Comparison of ENCODE assay signal across 10 mouse cellular contexts in the genomic region with DNA sequence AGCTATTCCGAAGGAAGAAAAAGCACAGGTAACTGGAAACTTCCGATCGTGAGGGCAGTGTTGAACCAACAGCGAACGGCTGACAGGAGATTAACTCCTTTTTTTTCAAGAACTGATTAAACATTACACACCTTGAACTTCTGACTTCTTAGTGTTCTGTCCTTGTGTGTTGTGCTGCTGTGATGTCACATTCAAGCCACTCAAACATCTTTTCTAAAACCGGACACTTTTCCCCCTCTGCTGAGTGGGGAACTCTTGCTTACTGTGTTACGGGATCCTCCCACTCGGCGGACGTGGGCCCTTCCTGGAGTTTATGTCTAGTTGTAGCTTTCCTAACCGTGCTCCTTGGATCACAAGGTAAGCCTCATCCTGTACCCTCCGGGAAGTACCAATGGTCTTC. TPM values are rescaled to one million over a fixed set of nuclear protein-coding genes. Genes with fewer than 3 reads are reported as not detected.
DNase-seq lines count a peak whose midpoint lies in the region; ATAC-seq and TF ChIP-seq lines count a peak whose summit lies in the region.
"Had no signal": no experiment of that assay in that cellular context is flagged by ENCODE, and none has a peak within 500 bp of the region (broad histone marks: within the 10 kb centered on the region; RNA-seq: fewer than 3 reads in every experiment).

A gene (plus strand): TSS at position 130 of the 400 bp plus-strand sequence.

- ATAC-seq in hindbrain, embryonic 13.5 days (ENCODE audit: low FRiP score): no peak
- ATAC-seq in liver, embryonic 14.5 days (ENCODE audit: insufficient read depth): no peak

- H3K36me3 ChIP-seq in E14TG2a.4 (ENCODE audit: insufficient read depth, low read length): peaks cover 24% of the 10 kb centered on the region
- H3K36me3 ChIP-seq in hindbrain, embryonic 13.5 days: no peaks in the 10 kb centered on the region
- no peaks in the 10 kb centered on the region for H3K36me3 ChIP-seq in liver, embryonic 14.5 days (replicated peaks; ENCODE audit: control insufficient read depth, insufficient read depth, low read depth)

- 88% methylated on average over 12 of the region's 12 CpGs for WGBS in hindbrain, embryonic 13.5 days
- 74% methylated on average over 12 of the region's 12 CpGs for WGBS in liver, embryonic 14.5 days (ENCODE audit: insufficient replicate concordance)

- peak within 1 kb of the TSS; percentile 59 for H3K4me2 ChIP-seq in hindbrain, embryonic 13.5 days
- H3K4me2 ChIP-seq in liver, embryonic 14.5 days (ENCODE audit: low read depth): peak within 1 kb of the TSS; percentile 53

- peak within 1 kb of the TSS; percentile 51 for H3K4me3 ChIP-seq in gastrocnemius, adult 2 months
- peak within 1 kb of the TSS; percentile 63 for H3K4me3 ChIP-seq in E14TG2a.4 (replicated peaks; ENCODE audit: low read length)
- H3K4me3 ChIP-seq in hindbrain, embryonic 13.5 days: peak within 1 kb of the TSS; percentile 30
- no peak within 1 kb of the TSS for H3K4me3 ChIP-seq in liver, embryonic 14.5 days (ENCODE audit: insufficient read depth in 1 of 2, low read depth in 2 of 2, low read length in 2 of 2)

- intact Hi-C loops in gastrocnemius, adult 2 months (cut with DNase I): no loop called here

- no peak for TF ChIP-seq EP300 in liver, embryonic 14.5 days (IDR thresholded peaks at IDR 0.05; ENCODE audit: low read depth)

- H3K4me1 ChIP-seq in E14TG2a.4 (replicated peaks; ENCODE audit: low read depth, low read length): peaks cover 45% of the 10 kb centered on the region
- peaks cover 9% of the 10 kb centered on the region for H3K4me1 ChIP-seq in hindbrain, embryonic 13.5 days (replicated peaks)
- H3K4me1 ChIP-seq in liver, embryonic 14.5 days (replicated peaks; ENCODE audit: control insufficient read depth in 2 of 2, insufficient read depth in 2 of 2, low read length in 1 of 2): no peaks in the 10 kb centered on the region

- H3K9me3 ChIP-seq in E14TG2a.4 (ENCODE audit: low read length): no peaks in the 10 kb centered on the region
- no peaks in the 10 kb centered on the region for H3K9me3 ChIP-seq in hindbrain, embryonic 13.5 days
- no peaks in the 10 kb centered on the region for H3K9me3 ChIP-seq in liver, embryonic 14.5 days (ENCODE audit: control insufficient read depth, low read length)

- H3K27me3 ChIP-seq in E14TG2a.4 (ENCODE audit: insufficient read depth, low read length): peaks cover 17% of the 10 kb centered on the region
- H3K27me3 ChIP-seq in hindbrain, embryonic 13.5 days: peaks cover 60% of the 10 kb centered on the region
- peaks cover 16% of the 10 kb centered on the region for H3K27me3 ChIP-seq in liver, embryonic 14.5 days (ENCODE audit: control insufficient read depth, insufficient read depth, low read length)

- DNase-seq in gastrocnemius, adult 2 months: no peak
- no peak for DNase-seq in gastrocnemius, postnatal 10 days
- DNase-seq in liver, embryonic 14.5 days (ENCODE audit: low read depth in 3 of 3, low spot score in 3 of 3): no peak
- DNase-seq in Muller cell, postnatal 12 days (ENCODE audit: inconsistent ontology term): no peak
- DNase-seq in right cerebral cortex, postnatal 25 days: no peak
- no peak for DNase-seq in adrenal gland, postnatal 14 days
- DNase-seq: gastrocnemius, postnatal 36 days had no signal

- TF ChIP-seq CTCF in gastrocnemius, adult 2 months (IDR thresholded peaks at IDR 0.05): no peak
- no peak for TF ChIP-seq CTCF in E14TG2a.4 (conservative IDR thresholded peaks at IDR 0.05; ENCODE audit: low read length)
- TF ChIP-seq CTCF in liver, embryonic 14.5 days (IDR thresholded peaks at IDR 0.05; ENCODE audit: low read depth): no peak

- H3K9ac ChIP-seq in hindbrain, embryonic 13.5 days: peak within 1 kb of the TSS; percentile 58; the same call in 1 of the 2 replicates
- H3K9ac ChIP-seq in liver, embryonic 14.5 days (replicated peaks): no peak within 1 kb of the TSS

- no peak within 1 kb of the TSS for H3K27ac ChIP-seq in gastrocnemius, adult 2 months
- H3K27ac ChIP-seq in hindbrain, embryonic 13.5 days: no peak within 1 kb of the TSS
- no peak within 1 kb of the TSS for H3K27ac ChIP-seq in liver, embryonic 14.5 days
- H3K27ac ChIP-seq: macrophage had no signal

RNA-seq across cellular contexts. Expression of the gene that starts here (rescaled TPM):
- total RNA-seq in gastrocnemius, adult 2 months (2021): not detected
- total RNA-seq in gastrocnemius, postnatal 10 days (2021): not detected
- not detected in 2 replicates for polyA plus RNA-seq in hindbrain, embryonic 13.5 days (2015; fragmentation: Nextera tagmentation; extraction: Ambion mirVana)
- not detected in 2 replicates for polyA plus RNA-seq in liver, embryonic 14.5 days (2012; rRNA removed)
- polyA plus RNA-seq in liver, embryonic 14.5 days (2014; fragmentation: Nextera tagmentation; extraction: Ambion mirVana): not detected in 2 replicates
- not detected in 2 replicates for total RNA-seq in adrenal gland, postnatal 14 days (2021)
- total RNA-seq: gastrocnemius, postnatal 36 days had no signal
- polyA plus RNA-seq: macrophage had no signal

Comparison
In these comparisons a context has a peak if more than half of its experiments do, and no peak if none do; other contexts are left out.
1. H3K4me3 ChIP-seq: peak in gastrocnemius, adult 2 months (single experiment), E14TG2a.4 (single experiment) and hindbrain, embryonic 13.5 days (single experiment); none in liver, embryonic 14.5 days (0 of 2).